Mouse (Mus musculus) cortical plate, adult 2 months (tissue): ENCODE data around the gene Rxra. TPM values are rescaled to one million over a fixed set of nuclear protein-coding genes. Genes with fewer than 3 reads are reported as not detected.

Experiments
- H3K27ac ChIP-seq: fragments of 200-500 bp; 2 replicates; pipeline ENCODE4 v1.5.1; 2012; ENCODE audit warnings: low read length, control low read depth, inconsistent platforms; ENCODE audit not compliant: insufficient read depth
- H3K4me1 ChIP-seq: fragments of 200-500 bp; 2 replicates; pipeline ENCODE4 v1.6.1; 2011; ENCODE audit warnings: low read length; ENCODE audit not compliant: control insufficient read depth, insufficient read depth
- H3K4me3 ChIP-seq: fragments of 200-500 bp; 2 replicates; pipeline ENCODE4 v1.5.1; 2011; ENCODE audit warnings: mild to moderate bottlenecking, low read length, control low read depth; ENCODE audit not compliant: insufficient read depth
- CTCF ChIP-seq: fragments of 200-500 bp; IDR thresholded peaks from 2 replicates; pipeline ENCODE4 v1.5.1; 2011; ENCODE audit warnings: mild to moderate bottlenecking, control low read depth, low read length; ENCODE audit not compliant: insufficient read depth; ENCODE audit errors: extremely low read depth
- POLR2A ChIP-seq: fragments of 200-500 bp; IDR thresholded peaks from 2 replicates; pipeline ENCODE4 v1.6.1; 2011; ENCODE audit warnings: mild to moderate bottlenecking, low read length, control low read depth; ENCODE audit not compliant: insufficient read depth; ENCODE audit errors: extremely low read depth
- polyA plus RNA-seq: library from polyadenylated mRNA; depleted of rRNA; stranded (reverse); fragments of >200 nt; gene quantifications from 2 replicates; pipeline ENCODE4 v1.2.3, GENCODE M21; 2012

Gene Rxra
- polyA plus RNA-seq, 1 experiment, result 18.4 TPM

DNA sequence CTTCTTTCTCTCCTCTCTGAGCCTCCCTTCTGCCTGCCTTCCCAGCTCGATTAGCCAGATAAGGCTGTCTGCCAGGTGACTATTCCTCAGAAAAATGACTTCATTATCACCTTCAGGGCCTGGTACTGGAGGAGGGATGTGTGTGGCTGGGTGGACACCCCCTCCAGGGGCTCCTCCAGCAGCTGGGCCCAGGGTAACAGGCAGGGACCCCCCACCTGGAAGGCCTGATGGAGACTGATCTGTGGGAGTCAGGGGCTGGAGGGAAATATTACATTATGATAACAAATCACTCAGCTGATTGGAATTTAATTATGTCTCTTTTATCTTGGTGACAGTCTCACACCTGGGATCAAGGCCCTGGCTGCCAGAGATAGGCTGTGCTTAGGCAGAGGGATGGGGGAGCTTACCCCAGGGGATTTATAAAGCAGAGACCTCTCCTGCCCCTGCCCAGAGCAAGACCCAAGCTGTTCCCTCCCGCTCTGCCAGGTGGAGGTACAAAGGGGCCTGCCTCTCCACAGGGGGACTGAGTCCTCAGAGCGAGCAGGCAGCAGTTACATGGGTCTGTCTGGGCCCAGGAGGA, 35.2 kb upstream of the Rxra start:
- no peak for TF ChIP-seq POLR2A
- TF ChIP-seq CTCF, result no peak
- Histone ChIP-seq H3K4me1 (no peaks in the 10 kb centered on the region), H3K4me3 (no peak overlapping the region), H3K27ac (no peak overlapping the region)

- H3K4me1 ChIP-seq, result no peaks in the 10 kb centered on the region
- no peak for TF ChIP-seq POLR2A
- TF ChIP-seq CTCF, result no peak
- no peak overlapping the region for H3K4me3 ChIP-seq
- no peak overlapping the region for H3K27ac ChIP-seq
Measured at GRCm38 (mm10) chr2:27644547-27645120, 31.6 kb upstream of the Rxra start.

- TF ChIP-seq CTCF (no peak), POLR2A (no peak)
- Histone ChIP-seq H3K4me1 (no peaks in the 10 kb centered on the region), H3K27ac (no peak overlapping the region), H3K4me3 (no peak overlapping the region)
Measured at GRCm38 (mm10) chr2:27645471-27645870, 30.8 kb upstream of the Rxra start.

DNA sequence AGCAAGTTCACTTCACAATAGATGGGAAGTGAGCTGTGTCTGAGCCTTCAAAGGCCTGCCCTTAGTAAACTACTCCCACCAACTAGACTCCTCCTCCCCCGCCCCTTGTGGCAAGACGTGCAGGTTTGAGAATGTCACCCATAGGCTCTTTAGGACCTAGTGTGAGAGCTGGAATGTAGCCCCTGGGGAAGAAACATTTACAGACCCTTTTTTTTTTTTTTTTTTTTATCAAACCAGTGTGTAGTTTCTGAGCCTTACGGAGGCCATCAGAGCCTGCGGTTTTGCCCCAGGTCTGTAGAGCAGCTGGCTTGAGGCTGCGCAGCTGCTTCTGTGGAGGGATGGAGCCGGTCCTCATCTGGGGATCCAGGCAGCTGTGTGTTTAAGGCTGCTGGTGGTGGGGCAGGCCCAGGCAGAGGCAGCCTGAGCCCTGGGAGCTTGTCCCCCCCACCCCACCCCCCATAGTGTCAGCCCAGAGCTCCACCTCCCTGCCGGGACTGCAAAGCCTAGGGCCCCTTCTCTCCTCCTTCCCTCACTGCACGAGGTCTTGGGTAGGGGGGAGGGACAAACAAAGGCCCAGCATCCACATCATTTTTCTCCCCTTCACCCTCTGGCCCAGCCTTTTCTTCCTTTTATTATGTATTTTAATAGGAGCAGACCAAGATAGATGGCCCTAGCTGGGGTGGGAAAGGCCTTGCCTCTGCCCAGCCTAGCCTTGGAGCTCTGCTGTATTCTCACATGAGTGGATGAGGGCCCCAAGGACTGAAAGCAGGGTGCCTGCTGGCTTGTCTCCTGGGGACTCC, 26.2 kb upstream of the Rxra start:
- H3K27ac ChIP-seq, result no peak overlapping the region
- no peaks in the 10 kb centered on the region for H3K4me1 ChIP-seq
- TF ChIP-seq POLR2A (no peak), CTCF (no peak)
- H3K4me3 ChIP-seq, result no peak overlapping the region

GRCm38 (mm10) chr2:27650991-27651390, 25.2 kb upstream of the Rxra start:
- Histone ChIP-seq H3K4me1 (no peaks in the 10 kb centered on the region), H3K27ac (no peak overlapping the region), H3K4me3 (no peak overlapping the region)
- TF ChIP-seq CTCF (no peak), POLR2A (no peak)

GRCm38 (mm10) chr2:27653496-27654030, 22.7 kb upstream of the Rxra start:
- no peak for TF ChIP-seq POLR2A
- TF ChIP-seq CTCF, result no peak
- H3K4me3 ChIP-seq, result no peak overlapping the region
- H3K4me1 ChIP-seq, result no peaks in the 10 kb centered on the region
- no peak overlapping the region for H3K27ac ChIP-seq

DNA sequence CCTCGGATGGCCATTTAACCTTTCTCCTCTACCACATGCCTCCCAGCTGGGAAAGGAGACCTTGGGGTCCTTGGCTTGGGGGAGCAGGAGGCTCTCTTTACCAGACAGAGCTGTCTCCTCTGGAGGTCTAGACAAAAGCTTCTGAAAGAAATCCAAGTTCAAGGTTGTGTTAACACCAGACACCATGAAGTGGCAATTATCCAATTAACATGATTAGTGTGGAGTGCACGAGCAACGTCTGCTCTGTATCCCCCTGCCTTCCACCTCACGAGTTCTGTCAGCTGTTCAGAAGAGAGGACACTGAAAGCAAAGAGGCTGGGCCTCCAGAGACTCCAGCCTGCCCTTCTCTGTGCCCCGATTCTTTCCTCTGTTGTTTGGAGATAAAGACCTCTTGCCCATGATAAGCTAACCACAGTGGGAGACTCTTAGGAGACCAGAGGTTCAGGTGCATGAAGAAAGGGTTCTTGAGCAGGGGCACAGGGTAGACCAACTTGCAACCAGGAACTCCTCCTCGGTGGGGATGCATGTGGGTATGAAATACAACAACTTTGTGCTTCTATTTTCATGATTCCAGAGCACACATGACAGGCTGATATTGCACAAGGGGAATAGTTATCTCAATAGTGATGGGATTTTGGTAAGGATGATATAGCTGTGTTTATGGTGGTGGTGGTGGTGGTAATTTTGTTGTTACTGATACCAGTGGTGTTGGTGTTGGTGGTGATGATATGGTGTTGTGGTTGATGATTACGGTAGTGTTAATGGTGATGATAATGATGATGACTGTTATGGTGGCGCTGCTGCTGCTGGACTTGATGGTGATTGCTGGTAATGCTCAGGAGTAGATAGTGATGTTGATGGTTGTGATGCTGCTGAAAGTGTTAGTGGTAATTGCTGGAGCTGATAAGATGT, 21.7 kb upstream of the Rxra start:
- Histone ChIP-seq H3K27ac (no peak overlapping the region), H3K4me1 (no peaks in the 10 kb centered on the region), H3K4me3 (no peak overlapping the region)
- TF ChIP-seq CTCF (no peak), POLR2A (no peak)

GRCm38 (mm10) chr2:27656576-27656975, 19.7 kb upstream of the Rxra start:
- no peak for TF ChIP-seq POLR2A
- TF ChIP-seq CTCF, result no peak
- Histone ChIP-seq H3K4me1 (no peaks in the 10 kb centered on the region), H3K27ac (no peak overlapping the region), H3K4me3 (no peak overlapping the region)

GRCm38 (mm10) chr2:27665284-27665683, 11.0 kb upstream of the Rxra start:
- H3K4me1 ChIP-seq, result no peaks in the 10 kb centered on the region
- H3K4me3 ChIP-seq, result no peak overlapping the region
- H3K27ac ChIP-seq, result no peak overlapping the region
- no peak for TF ChIP-seq CTCF
- no peak for TF ChIP-seq POLR2A
